Mouse (Mus musculus) layer of hippocampus, postnatal 25 days (tissue): ENCODE results near the gene Pnkp. TPM values are rescaled to one million over a fixed set of nuclear protein-coding genes. Genes with fewer than 3 reads are reported as not detected.
"Not testable (repeated sequence)": the region's sequence is repeated elsewhere in the genome, so short reads cannot be mapped to it uniquely, and the experiment has no call there.

ENCODE experiments used
- DNase-seq, 2 experiments: peaks; one replicate each; pipeline ENCODE4 v3.0.0; 2022; ENCODE audit warnings: mixed read lengths in 2 of 2, low spot score in 1 of 2; ENCODE audit errors: extremely low spot score in 1 of 2
- total RNA-seq, 2 experiments: library from RNA; stranded (reverse); gene quantifications; 2 replicates each; pipeline ENCODE4 v1.2.3; 2021

Gene Pnkp
- total RNA-seq, 2 experiments from 2014 or later = 31.1 to 34.0 TPM

- no peak for DNase-seq
Observed at GRCm38 (mm10) chr7:44867802-44868201, 10.9 kb downstream of the Pnkp start.

GRCm38 (mm10) chr7:44868465-44868864, 11.5 kb downstream of the Pnkp start:
- DNase-seq = no peak

GRCm38 (mm10) chr7:44868919-44869696, 12.2 kb downstream of the Pnkp start:
- no peak for DNase-seq

- DNase-seq = peak; percentile 81
Observed at GRCm38 (mm10) chr7:44869697-44870528, 13.0 kb downstream of the Pnkp start, which contains the start of gene Ptov1. Gene Ptov1 (minus strand): TSS chr7:44869788.

GRCm38 (mm10) chr7:44870614-44871013, 13.7 kb downstream of the Pnkp start:
- DNase-seq = no peak

GRCm38 (mm10) chr7:44871181-44871580, 14.2 kb downstream of the Pnkp start:
- DNase-seq = no peak

GRCm38 (mm10) chr7:44871774-44872173, 14.8 kb downstream of the Pnkp start:
- not testable (repeated sequence) for DNase-seq

GRCm38 (mm10) chr7:44877833-44878232, 20.9 kb downstream of the Pnkp start:
- DNase-seq = no peak

GRCm38 (mm10) chr7:44883036-44883435, 26.1 kb downstream of the Pnkp start:
- no peak for DNase-seq

- DNase-seq = no peak
Observed at GRCm38 (mm10) chr7:44884637-44885036, 27.7 kb downstream of the Pnkp start.

GRCm38 (mm10) chr7:44886964-44887363, 30.0 kb downstream of the Pnkp start:
- no peak for DNase-seq

- DNase-seq = no peak
Observed at GRCm38 (mm10) chr7:44888256-44889105, 31.5 kb downstream of the Pnkp start.

- DNase-seq = no peak
Observed at GRCm38 (mm10) chr7:44890180-44890579, 33.2 kb downstream of the Pnkp start.

- no peak for DNase-seq
Observed at GRCm38 (mm10) chr7:44890737-44891136, 33.8 kb downstream of the Pnkp start.

GRCm38 (mm10) chr7:44891611-44892010, 34.7 kb downstream of the Pnkp start:
- DNase-seq = no peak

- DNase-seq = peak; percentile 76 to 89
Observed at GRCm38 (mm10) chr7:44892276-44892921, 35.5 kb downstream of the Pnkp start, which contains the start of gene Med25. Gene Med25 (minus strand): TSS chr7:44892712.

GRCm38 (mm10) chr7:44893197-44893596, 36.3 kb downstream of the Pnkp start:
- no peak for DNase-seq

GRCm38 (mm10) chr7:44894175-44894574, 37.2 kb downstream of the Pnkp start:
- no peak for DNase-seq

- no peak for DNase-seq
Observed at GRCm38 (mm10) chr7:44895206-44895592, 38.3 kb downstream of the Pnkp start.
